Mouse (Mus musculus) MEL (cell line): ENCODE results near the gene Lims1. TPM values are rescaled to one million over a fixed set of nuclear protein-coding genes. Genes with fewer than 3 reads are reported as not detected.

ENCODE experiments used
- DNase-seq: peaks from one replicate; pipeline ENCODE4 v3.0.0; 2011; ENCODE audit warnings: low read depth, low spot score
- H3K27ac ChIP-seq: 2 replicates; pipeline ENCODE4 v1.5.1; 2012; ENCODE audit warnings: low read depth, mild to moderate bottlenecking, control low read depth, low read length, moderate library complexity; ENCODE audit not compliant: control insufficient read depth
- H3K27me3 ChIP-seq, 2 experiments: fragments of 150-350 bp in 1 of 2; sonication (generic) in 1 of 2; 2 replicates each; pipeline ENCODE4 v1.6.1; 2012; ENCODE audit warnings: low read length in 2 of 2, mild to moderate bottlenecking in 2 of 2, improper control_type of control experiment in 1 of 2, moderate library complexity in 1 of 2; ENCODE audit not compliant: insufficient read depth in 2 of 2, control insufficient read depth in 1 of 2
- H3K36me3 ChIP-seq, 2 experiments: 2 replicates each; pipeline ENCODE4 v1.6.1; 2012 to 2014; ENCODE audit warnings: low read length in 2 of 2, improper control_type of control experiment in 1 of 2, inconsistent platforms in 1 of 2, mild to moderate bottlenecking in 1 of 2; ENCODE audit not compliant: insufficient read depth in 2 of 2, control insufficient read depth in 1 of 2
- H3K4me1 ChIP-seq, 2 experiments: fragments of 150-350 bp in 1 of 2; sonication (generic) in 1 of 2; 2 replicates each; pipeline ENCODE4 v1.6.1; 2012; ENCODE audit warnings: low read length in 2 of 2, improper control_type of control experiment in 1 of 2, mild to moderate bottlenecking in 1 of 2; ENCODE audit not compliant: insufficient read depth in 2 of 2, control insufficient read depth in 1 of 2
- H3K4me3 ChIP-seq, 2 experiments: fragments of 150-350 bp in 1 of 2; sonication (generic) in 1 of 2; 2 replicates each; pipeline ENCODE4 v1.5.1; 2012; ENCODE audit warnings: low read depth in 2 of 2, low read length in 2 of 2, mild to moderate bottlenecking in 2 of 2, moderate library complexity in 2 of 2, control low read depth in 1 of 2, improper control_type of control experiment in 1 of 2; ENCODE audit not compliant: control insufficient read depth in 1 of 2, insufficient read depth in 1 of 2
- H3K79me2 ChIP-seq: 2 replicates; pipeline ENCODE4 v1.6.1; 2012; ENCODE audit warnings: mild to moderate bottlenecking, low read length, moderate library complexity; ENCODE audit not compliant: control insufficient read depth, poor library complexity, insufficient read depth
- H3K9ac ChIP-seq: 2 replicates; pipeline ENCODE4 v1.6.1; 2012; ENCODE audit warnings: low read depth, mild to moderate bottlenecking, control low read depth, low read length, moderate library complexity; ENCODE audit not compliant: control insufficient read depth, poor library complexity, severe bottlenecking
- H3K9me3 ChIP-seq: fragments of 150-350 bp; sonication (generic); replicated peaks from 2 replicates; pipeline ENCODE4 v1.6.1; 2012; ENCODE audit warnings: mild to moderate bottlenecking, low read length, improper control_type of control experiment, moderate library complexity; ENCODE audit not compliant: insufficient read depth
- ELF1 ChIP-seq: IDR thresholded peaks from 2 replicates; pipeline ENCODE4 v1.6.1; 2014; ENCODE audit warnings: low read depth, mild to moderate bottlenecking, inconsistent platforms, low read length, improper control_type of control experiment, moderate library complexity
- ETS1 ChIP-seq: IDR thresholded peaks from 2 replicates; pipeline ENCODE4 v1.6.1; 2012; ENCODE audit warnings: low read depth, mild to moderate bottlenecking, inconsistent platforms, low read length, improper control_type of control experiment, moderate library complexity
- HCFC1 ChIP-seq: IDR thresholded peaks from 2 replicates; pipeline ENCODE4 v1.6.1; 2012; ENCODE audit warnings: low read depth, mild to moderate bottlenecking, inconsistent platforms, low read length, improper control_type of control experiment, moderate library complexity
- JUND ChIP-seq: IDR thresholded peaks from 2 replicates; pipeline ENCODE4 v1.6.1; 2011; ENCODE audit warnings: low read depth, mild to moderate bottlenecking, improper control_type of control experiment, low read length
- KAT2A ChIP-seq: conservative IDR thresholded peaks from 2 replicates; pipeline ENCODE4 v1.6.1; 2012; ENCODE audit warnings: low read depth, low read length, improper control_type of control experiment, inconsistent platforms
- MAFK ChIP-seq: IDR thresholded peaks from 2 replicates; pipeline ENCODE4 v1.6.1; 2011; ENCODE audit warnings: low read depth, mild to moderate bottlenecking, low read length, improper control_type of control experiment, borderline replicate concordance
- MEF2A ChIP-seq: IDR thresholded peaks from 2 replicates; pipeline ENCODE4 v1.6.1; 2014; ENCODE audit warnings: low read depth, mild to moderate bottlenecking, inconsistent platforms, low read length, improper control_type of control experiment; ENCODE audit not compliant: poor library complexity, insufficient replicate concordance, severe bottlenecking; ENCODE audit errors: extremely low read depth
- MXI1 ChIP-seq: IDR thresholded peaks from 2 replicates; pipeline ENCODE4 v1.6.1; 2011; ENCODE audit warnings: mild to moderate bottlenecking, low read depth, low read length, improper control_type of control experiment
- MYB ChIP-seq: IDR thresholded peaks from 2 replicates; pipeline ENCODE4 v1.6.1; 2011; ENCODE audit warnings: mild to moderate bottlenecking, low read depth, low read length, improper control_type of control experiment
- MYC ChIP-seq: IDR thresholded peaks from 2 replicates; pipeline ENCODE4 v1.6.1; 2011; ENCODE audit warnings: low read depth, mild to moderate bottlenecking, low read length, improper control_type of control experiment, moderate library complexity
- NRF1 ChIP-seq: IDR thresholded peaks from 2 replicates; pipeline ENCODE4 v1.6.1; 2014; ENCODE audit warnings: low read depth, mild to moderate bottlenecking, inconsistent platforms, low read length, improper control_type of control experiment, moderate library complexity; ENCODE audit not compliant: poor library complexity, insufficient read depth, severe bottlenecking
- POLR2A ChIP-seq, 2 experiments: IDR thresholded peaks; 2 replicates each; pipeline ENCODE4 v1.6.1; 2011 to 2012; ENCODE audit warnings: low read length in 2 of 2, mild to moderate bottlenecking in 2 of 2, control low read depth in 1 of 2, improper control_type of control experiment in 1 of 2, low read depth in 1 of 2, moderate library complexity in 1 of 2; ENCODE audit not compliant: control insufficient read depth in 1 of 2, insufficient read depth in 1 of 2, poor library complexity in 1 of 2
- POLR2AphosphoS5 ChIP-seq: IDR thresholded peaks from 2 replicates; pipeline ENCODE4 v1.6.1; 2012; ENCODE audit warnings: low read depth, borderline replicate concordance, mild to moderate bottlenecking, inconsistent platforms, low read length, moderate library complexity, mixed read lengths
- RCOR1 ChIP-seq: IDR thresholded peaks from 2 replicates; pipeline ENCODE4 v1.6.1; 2012; ENCODE audit warnings: low read depth, mild to moderate bottlenecking, inconsistent platforms, low read length, improper control_type of control experiment
- SIN3A ChIP-seq: IDR thresholded peaks from 2 replicates; pipeline ENCODE4 v1.6.1; 2012; ENCODE audit warnings: low read length, improper control_type of control experiment, inconsistent platforms
- TBP ChIP-seq: IDR thresholded peaks from 2 replicates; pipeline ENCODE4 v1.8.0; 2011; ENCODE audit warnings: low read depth, low read length, improper control_type of control experiment
- TCF12 ChIP-seq: IDR thresholded peaks from 2 replicates; pipeline ENCODE4 v1.6.1; 2014; ENCODE audit warnings: low read depth, mild to moderate bottlenecking, inconsistent platforms, low read length, improper control_type of control experiment, moderate library complexity
- UBTF ChIP-seq: IDR thresholded peaks from 2 replicates; pipeline ENCODE4 v1.6.1; 2012; ENCODE audit warnings: low read depth, mild to moderate bottlenecking, inconsistent platforms, low read length, improper control_type of control experiment, moderate library complexity, borderline replicate concordance; ENCODE audit not compliant: insufficient read depth
- USF1 ChIP-seq: IDR thresholded peaks from 2 replicates; pipeline ENCODE4 v1.6.1; 2014; ENCODE audit warnings: low read depth, mild to moderate bottlenecking, inconsistent platforms, low read length, improper control_type of control experiment, moderate library complexity
- polyA plus RNA-seq, 2 experiments: library from polyadenylated mRNA; stranded (reverse) in 1 of 2; unstranded in 1 of 2; fragments of >175 nt in 1 of 2; fragments of >200 nt in 1 of 2; gene quantifications; 2 replicates each; pipeline versions ENCODE4 v1.2.1 to v1.2.4; 2012; ENCODE audit warnings: low replicate concordance in 2 of 2, low read depth in 1 of 2; ENCODE audit not compliant: insufficient read length in 2 of 2, insufficient read depth in 1 of 2, missing spikeins in 1 of 2
- total RNA-seq: library from RNA; depleted of rRNA; stranded (reverse); fragments of 300-350 nt; gene quantifications from 2 replicates; pipeline ENCODE4 v1.2.3, GENCODE M21; 2012

Lims1 gene
- total and polyA plus RNA-seq, 3 experiments = 24.9 to 28.5 TPM; not detected in 1

DNA sequence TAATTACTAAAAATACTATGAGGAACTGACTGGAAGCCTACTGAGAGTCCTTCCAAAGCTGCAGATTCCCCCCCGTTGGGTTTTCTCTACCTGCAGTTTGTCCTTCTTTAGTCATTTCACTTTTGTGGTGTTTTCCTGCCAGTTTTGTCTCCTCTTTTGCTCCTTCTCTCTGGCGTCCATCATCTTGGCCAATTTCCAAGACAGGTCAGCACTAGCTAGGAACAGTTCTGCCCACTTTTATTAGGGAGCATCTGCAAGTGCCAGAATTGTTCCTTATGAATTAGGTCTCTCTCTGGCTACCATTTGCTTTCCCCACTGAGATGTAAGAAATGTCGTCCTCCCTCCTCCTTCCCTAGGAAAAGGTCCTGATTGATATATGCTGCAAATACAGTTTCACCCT is 65.9 kb downstream of the Lims1 start:
- Histone ChIP-seq H3K4me3 (no peak overlapping the region), H3K27ac (no peak overlapping the region), H3K27me3 (no peaks in the 10 kb centered on the region), H3K9me3 (no peaks in the 10 kb centered on the region), H3K36me3 (peaks cover 0 to 25% of the 10 kb centered on the region in 2 experiments; a peak in 2 of 4 replicates), H3K79me2 (peaks cover 17% of the 10 kb centered on the region), H3K9ac (no peak overlapping the region), H3K4me1 (peaks cover 11 to 18% of the 10 kb centered on the region in 2 experiments)
- no peak for DNase-seq
- no peak for TF ChIP-seq MXI1
- no peak for TF ChIP-seq JUND
- no peak for TF ChIP-seq KAT2A
- no peak for TF ChIP-seq TCF12
- TF ChIP-seq POLR2AphosphoS5 = no peak
- TF ChIP-seq UBTF = no peak
- no peak for TF ChIP-seq NRF1
- TF ChIP-seq SIN3A = no peak
- TF ChIP-seq TBP = no peak
- no peak for TF ChIP-seq USF1
- TF ChIP-seq MYC = no peak
- no peak for TF ChIP-seq RCOR1
- TF ChIP-seq ETS1 = no peak
- TF ChIP-seq ELF1 = no peak
- TF ChIP-seq MYB = no peak

DNA sequence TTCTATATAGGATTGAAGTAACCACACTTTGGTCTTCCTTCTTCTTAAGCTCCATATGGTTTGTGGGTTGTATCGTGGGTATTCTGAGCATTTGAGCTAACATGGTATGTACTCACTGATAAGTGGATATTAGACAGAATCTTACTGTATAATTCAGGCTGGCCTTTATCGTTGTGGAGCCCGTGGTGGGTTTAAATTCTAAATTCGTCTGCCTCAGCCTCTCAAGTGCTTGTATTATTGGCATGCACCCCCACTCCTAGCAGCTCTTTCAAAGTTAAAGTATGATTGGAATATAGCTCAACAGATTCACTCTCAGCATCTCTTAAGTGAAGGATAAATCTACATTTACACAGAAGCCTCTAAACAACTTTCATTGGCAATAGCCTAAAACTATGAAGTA is 69.2 kb downstream of the Lims1 start:
- H3K9ac ChIP-seq = peak overlapping the region; percentile 29; the same call in 1 of the 2 replicates

More for the DNA sequence above, 69.2 kb downstream of the Lims1 start:
- H3K27ac ChIP-seq = no peak overlapping the region; the same call in 1 of the 2 replicates
- peak overlapping the region in 1 of 2 experiments; percentile 52; a peak in 2 of 4 replicates for H3K4me3 ChIP-seq
- peaks cover 12 to 13% of the 10 kb centered on the region in 2 experiments for H3K4me1 ChIP-seq
- TF ChIP-seq POLR2A (IDR thresholded peaks at IDR 0.05; ENCODE audit: control insufficient read depth in 1 of 2, insufficient read depth in 1 of 2, low read depth in 1 of 2, low read length in 2 of 2, poor library complexity in 1 of 2) (no peak), ETS1 (peak; percentile 26; the same call in 1 of the 2 replicates), HCFC1 (no peak), MEF2A (no peak), TBP (no peak), MAFK (no peak)
- no peaks in the 10 kb centered on the region for H3K9me3 ChIP-seq
- H3K79me2 ChIP-seq = peaks cover 7% of the 10 kb centered on the region
- DNase-seq = peak; percentile 32
- peaks cover 0 to 17% of the 10 kb centered on the region in 2 experiments; a peak in 3 of 4 replicates for H3K36me3 ChIP-seq
- H3K27me3 ChIP-seq = no peaks in the 10 kb centered on the region
